Mouse (Mus musculus) adrenal gland, adult 8-10 months (tissue): ENCODE measurements around the gene Gm42674. TPM values are rescaled to one million over a fixed set of nuclear protein-coding genes. Genes with fewer than 3 reads are reported as not detected.

Experiments
- DNase-seq: peaks from one replicate; pipeline ENCODE4 v3.0.0; 2022
- total RNA-seq, 4 experiments: library from RNA; stranded (reverse); gene quantifications; 2 replicates each; pipeline ENCODE4 v1.2.4; 2022

Gene Gm42674
- total RNA-seq: not detected

DNA sequence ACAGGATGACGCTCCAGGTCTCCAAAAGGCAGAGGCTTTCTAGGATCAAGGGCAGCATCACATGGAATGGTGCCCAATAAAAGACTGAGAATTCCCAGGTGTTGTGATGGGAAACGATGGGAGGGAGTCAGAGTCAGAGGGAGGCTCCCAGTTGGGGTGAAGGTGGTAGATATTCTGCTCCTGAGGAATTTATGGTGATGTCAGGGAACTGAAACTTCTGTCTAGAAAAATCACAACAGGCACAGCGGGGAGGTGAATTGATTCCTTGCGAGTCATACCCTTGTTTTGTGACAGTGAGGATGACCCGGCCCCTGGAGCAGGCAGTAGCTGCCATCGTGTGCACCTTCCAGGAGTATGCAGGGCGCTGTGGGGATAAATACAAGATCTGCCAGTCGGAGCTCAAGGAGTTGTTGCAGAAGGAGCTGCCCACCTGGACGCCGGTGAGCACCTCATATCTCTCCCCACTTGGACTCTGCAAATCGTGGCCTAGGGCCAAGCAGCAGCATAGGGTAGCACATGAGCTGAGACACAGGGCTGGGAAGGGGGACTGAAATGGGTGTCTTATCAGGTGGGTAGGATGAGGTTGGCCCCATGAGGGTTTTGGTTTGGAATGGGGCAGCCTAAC lies at the start of gene Gm42674:
Gene Gm42674, plus strand, starts transcription at position 419 of the 625 bp plus-strand sequence.
- no peak for DNase-seq

- peak; percentile 31 for DNase-seq
Measured at GRCm38 (mm10) chr3:90552231-90552630, 49.5 kb upstream of the Gm42674 start.

DNA sequence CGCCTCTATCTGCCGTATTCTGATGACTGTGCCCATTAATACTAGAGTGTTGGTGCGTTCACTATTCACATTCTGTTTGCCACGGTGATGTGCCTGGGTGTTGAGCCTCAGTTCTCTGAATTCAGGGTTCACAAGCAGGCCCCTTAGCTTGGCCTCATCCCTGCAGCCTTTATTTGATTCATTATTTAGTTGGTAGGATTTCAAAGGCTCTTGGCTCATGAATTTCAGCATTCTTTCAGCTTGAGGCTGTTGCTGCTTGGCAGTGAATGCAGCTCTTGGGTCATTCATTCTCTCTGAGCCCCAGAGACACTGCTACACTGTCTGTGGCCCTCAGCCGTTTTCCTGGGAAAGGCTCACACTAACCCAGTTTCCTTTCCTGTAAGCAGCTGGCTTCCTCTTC lies 45.8 kb upstream of the Gm42674 start:
- no peak for DNase-seq

GRCm38 (mm10) chr3:90560008-90560628 lies 41.6 kb upstream of the Gm42674 start, which contains the start of gene S100a3:
Gene S100a3 (plus strand): TSS chr3:90560578.
- no peak for DNase-seq

DNA sequence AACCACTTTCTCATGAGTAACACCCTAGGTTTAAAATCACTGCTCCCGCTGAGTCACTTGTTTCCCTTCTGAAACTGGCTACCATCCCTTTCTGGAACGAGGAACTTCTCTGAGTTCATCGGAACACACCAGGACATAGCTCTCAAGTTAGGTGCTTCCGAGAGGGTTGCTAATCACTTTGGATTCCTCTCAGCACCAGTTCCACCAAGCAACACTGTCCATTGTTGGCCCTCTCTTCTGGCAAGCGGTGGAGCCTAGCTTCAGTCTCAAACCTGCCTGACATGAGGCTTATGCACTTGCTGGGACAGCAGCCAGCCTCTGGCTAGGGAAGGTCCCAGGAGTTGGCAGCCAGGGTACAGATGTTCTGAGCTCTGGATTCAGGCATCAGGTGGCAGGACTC lies 27.0 kb upstream of the Gm42674 start:
- no peak for DNase-seq

- DNase-seq: no peak
Measured at GRCm38 (mm10) chr3:90575320-90575719, 26.4 kb upstream of the Gm42674 start.

DNA sequence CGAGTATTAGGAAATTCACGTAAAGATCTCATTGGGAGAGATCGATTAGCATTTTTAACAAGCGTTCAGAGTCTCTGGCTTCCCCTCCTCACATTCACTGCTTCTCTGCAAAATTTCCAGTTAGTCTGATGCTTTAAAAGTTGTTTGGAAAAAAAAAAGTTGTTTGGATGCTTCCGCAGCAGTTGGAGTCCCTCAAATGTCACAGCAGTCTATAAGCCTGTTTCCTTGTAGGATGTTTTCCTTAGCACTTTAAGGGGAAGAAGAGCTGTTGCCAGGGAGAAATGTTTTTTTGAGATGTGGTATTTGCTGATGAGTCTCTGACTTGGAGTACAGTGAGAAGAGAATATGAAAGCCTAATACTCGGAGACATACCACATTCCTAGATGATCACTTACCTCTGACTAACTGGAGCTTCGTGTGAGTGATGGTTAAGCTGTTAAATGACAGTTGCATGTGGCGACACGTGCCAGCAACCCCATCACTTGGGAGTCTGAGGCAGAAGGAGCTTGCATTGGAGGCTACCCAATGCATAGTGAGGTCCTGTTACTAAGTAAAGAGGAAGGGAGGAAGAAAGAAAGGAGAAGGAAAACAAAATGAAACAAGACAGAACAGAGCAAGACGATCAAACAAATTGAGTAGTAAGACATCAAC lies 25.2 kb upstream of the Gm42674 start:
- no peak for DNase-seq

- DNase-seq: no peak
Measured at GRCm38 (mm10) chr3:90579433-90579832, 22.3 kb upstream of the Gm42674 start.

- DNase-seq: no peak
Measured at GRCm38 (mm10) chr3:90581141-90581540, 20.6 kb upstream of the Gm42674 start.

DNA sequence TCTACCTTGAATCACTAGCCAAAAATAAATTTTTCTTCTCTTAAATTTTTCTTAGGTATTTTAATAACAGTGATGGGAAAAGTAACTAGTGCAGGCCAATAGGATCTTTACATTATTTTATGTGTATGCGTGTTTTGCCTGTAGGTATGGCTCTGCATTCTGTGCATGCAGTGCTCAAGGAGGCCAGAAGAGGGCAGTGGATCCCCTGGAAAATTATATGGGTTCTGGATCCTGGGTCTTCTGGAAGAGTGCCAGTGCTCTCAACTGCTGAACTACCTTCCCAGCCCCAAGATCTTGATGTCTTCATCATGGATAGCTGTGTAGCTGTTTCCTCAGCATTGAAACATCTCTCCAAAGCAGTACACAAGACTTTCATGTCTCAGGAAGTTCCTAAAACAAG lies 19.5 kb upstream of the Gm42674 start:
- DNase-seq: no peak

DNA sequence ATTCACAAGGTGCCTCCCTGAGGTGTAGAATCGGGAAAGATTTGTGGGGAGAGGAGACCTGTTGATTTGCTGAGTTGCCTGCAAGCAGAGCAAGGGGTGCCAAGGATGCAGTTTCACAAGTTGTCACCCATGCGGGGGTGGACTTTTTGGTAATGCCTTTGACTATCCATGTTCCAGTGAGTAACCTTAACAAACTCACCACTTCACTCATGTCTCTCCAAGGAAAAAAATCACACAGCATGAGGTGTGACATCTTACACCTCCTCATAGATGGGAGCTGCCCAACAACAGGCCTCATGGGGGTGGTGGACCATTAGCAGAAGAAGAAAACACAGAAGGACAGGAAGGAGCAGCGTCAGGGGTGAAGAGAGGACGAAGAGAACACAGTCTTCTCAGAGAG lies 19.1 kb upstream of the Gm42674 start:
- no peak for DNase-seq

- DNase-seq: no peak
Measured at GRCm38 (mm10) chr3:90583893-90584292, 17.8 kb upstream of the Gm42674 start.

DNA sequence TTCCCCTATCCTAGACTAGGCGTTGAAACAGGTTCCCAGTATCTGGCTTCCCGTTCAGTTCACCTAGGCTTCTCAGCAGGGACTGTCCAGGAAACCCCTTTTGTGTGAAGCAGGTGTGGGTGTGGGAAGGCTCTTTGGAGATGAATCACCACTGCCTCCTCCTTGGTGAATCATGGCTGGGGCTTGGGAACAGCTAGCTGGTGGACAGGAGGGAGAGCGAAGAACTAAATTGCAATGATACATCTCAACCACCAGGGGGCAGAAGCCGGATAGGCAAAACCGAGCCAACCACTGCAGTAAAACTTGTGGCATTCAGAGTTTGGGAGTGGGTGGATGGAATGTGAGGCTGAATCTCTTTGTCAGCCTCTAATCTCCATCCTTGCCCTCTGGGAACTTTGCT lies 16.1 kb upstream of the Gm42674 start:
- peak; percentile 59 for DNase-seq

GRCm38 (mm10) chr3:90586016-90586643 lies 15.6 kb upstream of the Gm42674 start:
- no peak for DNase-seq

GRCm38 (mm10) chr3:90586906-90587305 lies 14.8 kb upstream of the Gm42674 start:
- DNase-seq: peak; percentile 85

GRCm38 (mm10) chr3:90587361-90588101 lies 14.2 kb upstream of the Gm42674 start:
- no peak for DNase-seq

DNA sequence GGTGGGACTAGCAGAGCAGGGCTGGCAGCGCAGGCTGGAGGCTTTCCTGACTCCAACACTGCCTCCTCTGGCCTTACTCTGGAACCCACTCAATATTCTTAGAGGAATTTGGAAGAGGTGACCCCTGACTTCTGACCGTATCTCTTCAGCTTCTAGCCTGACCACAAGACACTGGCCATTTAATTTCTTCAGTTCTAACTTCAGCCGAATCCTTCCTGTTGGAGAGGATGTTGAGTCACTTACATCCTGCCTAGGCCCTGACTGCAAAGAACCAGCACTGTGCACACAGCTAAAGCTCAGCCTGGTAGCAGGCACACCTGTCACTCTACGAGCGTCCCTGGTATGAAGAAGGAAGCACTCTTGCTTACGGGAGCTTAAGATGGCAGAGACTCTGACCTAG lies 12.3 kb upstream of the Gm42674 start:
- DNase-seq: no peak

DNA sequence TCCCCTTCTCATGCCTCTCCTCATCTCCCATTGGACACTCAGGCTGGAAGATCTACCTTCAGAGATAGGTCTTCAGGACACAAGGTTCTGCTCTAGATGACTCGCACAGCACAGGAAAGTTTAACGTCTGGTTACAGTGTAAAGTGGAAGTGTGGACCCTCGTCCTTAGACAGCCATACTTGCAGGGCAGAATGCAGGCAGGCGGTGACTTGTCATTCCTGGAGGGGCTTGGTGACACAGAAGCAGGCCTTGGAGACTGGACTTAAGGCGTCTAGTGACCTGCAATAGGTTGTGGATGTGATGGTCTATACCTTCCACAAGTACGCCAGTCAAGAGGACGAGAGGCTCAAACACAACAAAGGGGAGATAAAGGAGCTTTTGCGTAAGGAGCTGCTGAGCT lies 11.8 kb upstream of the Gm42674 start, which contains the start of gene S100a2:
Gene S100a2, plus strand, starts transcription at position 301 of the 400 bp plus-strand sequence.
- DNase-seq: no peak

DNA sequence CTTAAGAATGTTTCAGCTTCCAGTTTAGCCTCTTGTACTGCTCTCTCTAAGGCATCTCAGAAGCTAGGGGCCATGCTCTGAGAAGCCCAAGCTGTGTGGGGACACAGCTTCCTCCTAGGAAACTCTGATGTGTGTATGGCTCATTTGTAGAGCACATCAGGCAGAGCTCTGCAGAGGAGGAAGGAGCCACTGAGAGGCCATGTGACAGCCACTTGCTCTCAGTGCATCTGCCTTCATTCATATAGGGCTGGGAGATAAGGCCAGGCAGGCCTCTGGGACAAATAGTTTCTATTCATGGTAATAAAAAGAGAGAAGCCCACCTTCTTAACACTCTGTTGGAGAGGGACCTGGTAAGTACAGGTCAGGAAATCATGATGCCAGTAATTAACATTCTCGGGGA lies 7.2 kb upstream of the Gm42674 start:
- no peak for DNase-seq

GRCm38 (mm10) chr3:90595556-90595955 lies 6.1 kb upstream of the Gm42674 start:
- no peak for DNase-seq

GRCm38 (mm10) chr3:90596810-90597209 lies 4.9 kb upstream of the Gm42674 start:
- DNase-seq: no peak

DNA sequence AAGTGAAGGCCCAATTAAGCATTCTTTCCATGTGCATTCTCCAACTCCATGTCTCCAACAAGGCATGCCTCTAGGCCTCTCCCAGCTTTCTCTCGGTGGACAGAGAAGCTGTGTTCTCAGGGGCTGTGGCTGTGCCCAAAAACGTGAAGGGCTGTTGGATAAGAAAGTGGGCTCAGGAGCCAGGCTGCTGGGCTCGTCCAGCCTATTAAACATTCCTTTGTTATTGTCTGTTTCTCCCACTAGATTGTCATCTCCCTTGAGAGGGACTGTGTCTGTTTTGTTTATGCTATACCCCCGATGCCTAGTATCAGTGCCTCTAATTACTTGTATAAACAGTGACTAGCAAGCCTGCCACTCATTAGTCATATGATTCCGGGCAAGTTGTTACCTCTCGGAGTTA lies 4.0 kb upstream of the Gm42674 start:
- no peak for DNase-seq

GRCm38 (mm10) chr3:90598212-90598611 lies 3.5 kb upstream of the Gm42674 start:
- DNase-seq: no peak
